Mouse (Mus musculus): Measurements from ENCODE around the gene Pawr.
"Not testable (repeated sequence)": the region's sequence is repeated elsewhere in the genome, so short reads cannot be mapped to it uniquely, and the experiment has no call there.

Pawr gene

GRCm38 (mm10) chr10:108435616-108436015, 103.7 kb downstream of the Pawr start:
- no peak for DNase-seq (ENCODE audit: low spot score)

GRCm38 (mm10) chr10:108436365-108436764, 104.4 kb downstream of the Pawr start:
- peak; percentile 71 for DNase-seq (ENCODE audit: low spot score)

- not testable (repeated sequence) for DNase-seq (ENCODE audit: low spot score)
Observed at GRCm38 (mm10) chr10:108440251-108440650, 108.3 kb downstream of the Pawr start.

GRCm38 (mm10) chr10:108443931-108444876, 112.3 kb downstream of the Pawr start:
- DNase-seq (ENCODE audit: low spot score) = no peak

GRCm38 (mm10) chr10:108445123-108445522, 113.2 kb downstream of the Pawr start:
- DNase-seq (ENCODE audit: low spot score) = no peak

GRCm38 (mm10) chr10:108445606-108446005, 113.7 kb downstream of the Pawr start:
- DNase-seq (ENCODE audit: low spot score) = peak; percentile 62

- peak; percentile 82 for DNase-seq (ENCODE audit: low spot score)
Observed at GRCm38 (mm10) chr10:108446041-108446931, 114.4 kb downstream of the Pawr start.

- DNase-seq (ENCODE audit: low spot score) = no peak
Observed at GRCm38 (mm10) chr10:108447211-108447610, 115.3 kb downstream of the Pawr start.

- DNase-seq (ENCODE audit: low spot score) = no peak
Observed at GRCm38 (mm10) chr10:108448421-108448820, 116.5 kb downstream of the Pawr start.

- DNase-seq (ENCODE audit: low spot score) = no peak
Observed at GRCm38 (mm10) chr10:108450401-108450800, 118.5 kb downstream of the Pawr start.

GRCm38 (mm10) chr10:108451516-108451915, 119.6 kb downstream of the Pawr start:
- no peak for DNase-seq (ENCODE audit: low spot score)

GRCm38 (mm10) chr10:108452421-108452820, 120.5 kb downstream of the Pawr start:
- no peak for DNase-seq (ENCODE audit: low spot score)

GRCm38 (mm10) chr10:108453561-108453960, 121.6 kb downstream of the Pawr start:
- DNase-seq (ENCODE audit: low spot score) = peak; percentile 87

GRCm38 (mm10) chr10:108454691-108455117, 122.8 kb downstream of the Pawr start:
- DNase-seq (ENCODE audit: low spot score) = peak; percentile 67

GRCm38 (mm10) chr10:108455204-108455603, 123.3 kb downstream of the Pawr start:
- no peak for DNase-seq (ENCODE audit: low spot score)

- no peak for DNase-seq (ENCODE audit: low spot score)
Observed at GRCm38 (mm10) chr10:108455883-108456282, 124.0 kb downstream of the Pawr start.

GRCm38 (mm10) chr10:108457054-108457453, 125.1 kb downstream of the Pawr start:
- DNase-seq (ENCODE audit: low spot score) = no peak

GRCm38 (mm10) chr10:108461862-108462261, 129.9 kb downstream of the Pawr start:
- no peak for DNase-seq (ENCODE audit: low spot score)

Data from yolk sac, embryonic 10.5 days (tissue).